Mouse (Mus musculus) embryonic facial prominence, embryonic 11.5 days (tissue): ENCODE measurements around the gene Fam19a4. TPM values are rescaled to one million over a fixed set of nuclear protein-coding genes. Genes with fewer than 3 reads are reported as not detected.

ENCODE experiments used
- ATAC-seq: fragments of 200-750 bp; cut with Nextera tagmentation; replicated peaks from 2 replicates; pipeline ENCODE4 v1.8.0; 2017; ENCODE audit warnings: low read depth; ENCODE audit not compliant: insufficient number of reproducible peaks, low FRiP score, low TSS enrichment
- DNase-seq: peaks from one replicate; pipeline ENCODE4 v3.0.0-alpha.2; 2015; ENCODE audit warnings: low spot score
- H3K27ac ChIP-seq: fragments of 300-500 bp; sonication (generic); replicated peaks from 2 replicates; pipeline ENCODE4 v1.5.1; 2014; ENCODE audit warnings: mild to moderate bottlenecking, low read depth, low read length, control low read depth
- H3K27me3 ChIP-seq: fragments of 300-500 bp; sonication (generic); 2 replicates; pipeline ENCODE4 v1.6.1; 2014; ENCODE audit warnings: mild to moderate bottlenecking, low read length, moderate library complexity, mixed read lengths; ENCODE audit not compliant: control insufficient read depth, insufficient read depth
- H3K36me3 ChIP-seq: fragments of 300-500 bp; sonication (generic); replicated peaks from 2 replicates; pipeline ENCODE4 v1.6.1; 2014; ENCODE audit warnings: low read depth, mild to moderate bottlenecking, low read length, moderate library complexity, mixed read lengths; ENCODE audit not compliant: control insufficient read depth, insufficient read depth
- H3K4me1 ChIP-seq: fragments of 300-500 bp; sonication (generic); 2 replicates; pipeline ENCODE4 v1.6.1; 2014; ENCODE audit warnings: low read length, mixed read lengths; ENCODE audit not compliant: control insufficient read depth, insufficient read depth
- H3K4me2 ChIP-seq: fragments of 300-500 bp; sonication (generic); 2 replicates; pipeline ENCODE4 v1.6.1; 2014; ENCODE audit warnings: low read depth, mild to moderate bottlenecking, control low read depth, low read length, moderate library complexity
- H3K4me3 ChIP-seq: fragments of 300-500 bp; sonication (generic); 2 replicates; pipeline ENCODE4 v1.5.1; 2014; ENCODE audit warnings: low read depth, low read length, control low read depth
- H3K9ac ChIP-seq: fragments of 300-500 bp; sonication (generic); replicated peaks from 2 replicates; pipeline ENCODE4 v1.6.1; 2014; ENCODE audit warnings: mild to moderate bottlenecking, control low read depth, low read length
- H3K9me3 ChIP-seq: fragments of 300-500 bp; sonication (generic); replicated peaks from 2 replicates; pipeline ENCODE4 v1.6.1; 2016; ENCODE audit warnings: mild to moderate bottlenecking, low read length, inconsistent platforms, mixed read lengths; ENCODE audit not compliant: control insufficient read depth
- WGBS: fragments of 180-500 bp; shearing (Covaris S2); extraction: QIAGEN DNeasy Blood & Tissue Kit; methylation state at CpG from one replicate; pipeline ENCODE4 v1.1.7; 2014; 5-methylcytosine and 5-hydroxymethylcytosine counted together
- polyA plus RNA-seq: library from polyadenylated mRNA; unstranded; fragments of >200 nt; fragmentation: Nextera tagmentation; extraction: Ambion mirVana; gene quantifications from 2 replicates; pipeline ENCODE4 v1.2.1, GENCODE M21; 2014

The Fam19a4 gene
- polyA plus RNA-seq, 1 experiment from 2014 or later: 1.2 TPM

DNA sequence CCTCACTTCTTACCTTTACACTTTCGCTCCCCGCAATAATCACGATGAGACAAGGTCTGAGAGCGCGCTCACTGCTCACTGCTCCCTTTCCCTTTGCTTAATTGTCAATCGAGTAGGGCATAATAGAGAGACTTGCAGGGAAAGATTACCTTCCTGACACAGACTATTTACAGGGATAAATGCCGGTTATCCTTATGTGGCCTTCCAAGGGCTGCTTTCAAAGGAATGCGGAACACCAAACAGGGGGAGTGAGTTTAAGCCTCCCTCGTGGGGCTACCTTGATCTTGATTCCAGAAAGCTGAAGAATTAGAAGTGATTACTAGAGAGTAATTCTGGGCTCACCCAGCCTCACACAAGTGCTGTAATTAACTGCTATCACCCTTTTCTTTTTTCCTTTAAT is 19.8 kb upstream of the Fam19a4 start:
- ATAC-seq: no peak
- Histone ChIP-seq H3K9me3 (no peaks in the 10 kb centered on the region), H3K4me3 (no peak overlapping the region), H3K36me3 (no peaks in the 10 kb centered on the region), H3K4me1 (no peaks in the 10 kb centered on the region), H3K4me2 (no peak overlapping the region), H3K27ac (no peak overlapping the region), H3K27me3 (no peaks in the 10 kb centered on the region), H3K9ac (no peak overlapping the region)
- no peak for DNase-seq
- 40% methylated on average over 9 of the region's 9 CpGs for WGBS

DNA sequence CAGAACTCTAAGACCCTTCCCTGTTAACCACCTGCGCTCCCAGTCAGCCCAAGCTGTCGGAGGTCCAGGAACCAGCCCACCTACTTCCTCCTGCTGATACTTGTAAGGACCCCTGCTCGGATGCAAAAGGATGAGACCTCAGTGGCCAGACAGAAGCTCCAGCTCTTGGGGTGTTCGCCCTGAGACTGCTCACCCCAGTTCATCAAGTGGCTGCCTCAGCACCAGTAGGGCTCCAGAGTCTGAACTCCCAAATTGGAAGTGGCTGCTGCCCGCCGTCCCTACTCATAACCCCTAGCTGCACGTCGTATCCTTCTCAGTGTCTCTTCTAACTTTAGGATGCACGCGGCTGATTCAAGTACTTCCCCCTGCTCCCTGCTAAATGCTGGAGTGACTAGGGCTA is 614 bp downstream of the Fam19a4 start:
- Histone ChIP-seq H3K4me2 (peak overlapping the region; percentile 73), H3K9me3 (no peaks in the 10 kb centered on the region), H3K36me3 (no peaks in the 10 kb centered on the region), H3K27me3 (peaks cover 14% of the 10 kb centered on the region), H3K9ac (peak overlapping the region; percentile 32; the same call in 1 of the 2 replicates), H3K27ac (no peak overlapping the region), H3K4me1 (no peaks in the 10 kb centered on the region), H3K4me3 (peak overlapping the region; percentile 33)
- DNase-seq: no peak
- ATAC-seq: no peak
- 2% methylated on average over 10 of the region's 10 CpGs for WGBS

DNA sequence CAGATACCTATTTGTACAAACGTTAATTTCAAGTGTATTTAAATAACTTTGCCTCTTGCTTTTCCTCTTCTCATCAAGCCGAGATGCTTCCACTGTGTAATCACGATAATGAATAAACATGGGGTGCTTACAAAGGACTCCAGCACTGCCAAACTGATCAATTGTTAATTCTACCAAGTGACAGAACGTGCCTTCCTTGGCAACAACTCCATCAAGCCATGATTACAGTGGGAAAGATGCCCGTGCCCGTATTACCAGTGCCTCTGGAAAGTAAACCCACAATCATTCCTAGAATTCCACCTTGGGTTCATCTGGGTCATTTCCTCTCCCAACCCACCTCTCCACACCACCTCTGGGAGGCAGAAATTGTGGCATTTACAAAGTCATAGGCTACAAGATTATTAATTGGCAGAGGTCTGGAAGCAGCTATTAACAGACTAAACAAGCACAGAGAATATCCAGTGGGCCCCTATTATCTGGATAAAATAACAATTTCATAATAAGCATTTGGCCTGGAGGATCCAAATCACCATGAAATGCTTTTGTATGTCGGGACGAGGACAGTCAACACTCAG is 7.9 kb downstream of the Fam19a4 start:
- H3K9ac ChIP-seq: no peak overlapping the region
- no peak for ATAC-seq

DNA sequence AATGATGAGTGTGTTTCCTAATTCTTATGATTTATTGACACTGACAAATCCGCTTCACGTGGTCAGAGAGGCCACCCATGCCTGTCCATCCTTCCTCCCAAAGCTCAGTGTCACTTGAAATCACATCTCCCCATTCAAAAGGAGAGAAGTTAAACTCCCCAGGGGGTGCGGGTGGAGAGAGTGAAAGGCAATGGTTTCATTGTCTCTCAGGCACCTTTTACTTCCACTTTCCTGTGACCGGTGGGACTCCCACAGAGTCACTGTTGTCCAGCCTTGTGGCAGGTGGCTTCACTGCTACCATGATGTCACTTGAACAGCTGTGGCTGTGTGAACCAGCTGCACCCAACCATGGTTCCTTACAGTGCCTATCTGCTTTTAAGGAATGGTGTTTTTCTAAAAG is 11.8 kb downstream of the Fam19a4 start:
- WGBS: 29% methylated on average over 4 of the region's 4 CpGs
- Histone ChIP-seq H3K4me3 (no peak overlapping the region), H3K27ac (no peak overlapping the region), H3K36me3 (no peaks in the 10 kb centered on the region), H3K9ac (no peak overlapping the region), H3K4me2 (no peak overlapping the region), H3K27me3 (no peaks in the 10 kb centered on the region), H3K4me1 (no peaks in the 10 kb centered on the region), H3K9me3 (no peaks in the 10 kb centered on the region)
- DNase-seq: no peak
- no peak for ATAC-seq

More for the DNA sequence above, 7.9 kb downstream of the Fam19a4 start:
- Histone ChIP-seq H3K36me3 (no peaks in the 10 kb centered on the region), H3K9me3 (no peaks in the 10 kb centered on the region), H3K4me2 (no peak overlapping the region), H3K4me1 (no peaks in the 10 kb centered on the region), H3K27me3 (no peaks in the 10 kb centered on the region), H3K4me3 (no peak overlapping the region), H3K27ac (no peak overlapping the region)
- DNase-seq: no peak
- WGBS: 80% methylated on average over 8 of the region's 8 CpGs

DNA sequence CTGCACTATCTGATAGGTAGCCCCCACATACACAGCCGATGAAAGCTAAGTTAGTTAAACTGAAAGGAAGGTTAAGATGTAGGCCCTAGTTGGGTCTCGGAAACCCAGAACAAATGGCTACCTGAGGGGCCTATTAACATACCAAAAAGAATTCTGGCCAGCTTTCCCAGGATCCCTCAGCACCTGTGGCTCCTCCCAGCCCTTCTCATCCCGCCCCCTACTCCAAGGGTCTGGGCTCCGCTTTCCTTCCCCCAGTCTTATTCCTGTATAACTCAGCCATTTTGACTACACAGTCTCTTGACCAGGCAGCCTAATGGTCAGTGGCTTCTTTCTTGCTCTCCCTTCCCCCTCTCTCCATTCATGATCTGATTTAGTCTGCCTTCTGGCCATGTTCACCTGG is 13.7 kb downstream of the Fam19a4 start:
- Histone ChIP-seq H3K27me3 (no peaks in the 10 kb centered on the region), H3K4me3 (no peak overlapping the region), H3K4me2 (no peak overlapping the region), H3K9ac (no peak overlapping the region), H3K4me1 (no peaks in the 10 kb centered on the region), H3K9me3 (no peaks in the 10 kb centered on the region), H3K27ac (no peak overlapping the region), H3K36me3 (no peaks in the 10 kb centered on the region)
- ATAC-seq: no peak
- DNase-seq: no peak
- 76% methylated on average over 4 of the region's 4 CpGs for WGBS

DNA sequence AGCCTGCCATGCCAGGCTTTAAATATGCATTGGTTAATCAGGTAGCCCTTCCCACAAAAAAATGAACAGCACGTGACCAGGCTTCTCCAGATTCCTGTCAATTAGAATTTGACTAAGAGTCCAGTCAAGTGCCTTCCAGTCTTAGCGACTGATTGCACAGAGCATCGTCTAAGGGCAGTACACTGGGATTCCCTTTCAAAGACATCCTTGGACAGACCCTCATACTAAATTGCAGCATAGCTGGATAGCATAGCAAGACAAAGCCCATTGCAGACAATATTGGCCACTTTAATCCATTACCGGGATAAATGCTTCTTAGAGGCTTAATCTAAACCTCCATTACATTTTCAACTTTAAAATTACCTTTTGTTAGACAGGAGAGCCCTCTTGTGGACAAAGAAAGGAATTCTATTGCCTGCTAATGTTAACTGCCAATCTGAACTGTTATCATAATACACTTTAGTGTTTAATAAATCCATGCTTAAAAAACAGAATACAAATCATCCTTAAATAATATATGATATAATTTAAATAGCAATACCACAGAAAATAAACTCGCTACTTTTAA is 33.0 kb downstream of the Fam19a4 start:
- Histone ChIP-seq H3K9ac (no peak overlapping the region), H3K4me1 (no peaks in the 10 kb centered on the region), H3K4me2 (no peak overlapping the region), H3K27me3 (no peaks in the 10 kb centered on the region), H3K36me3 (no peaks in the 10 kb centered on the region), H3K27ac (no peak overlapping the region), H3K4me3 (no peak overlapping the region), H3K9me3 (no peaks in the 10 kb centered on the region)
- peak; percentile 72 for DNase-seq
- no peak for ATAC-seq
- 51% methylated on average over 5 of the region's 5 CpGs for WGBS

DNA sequence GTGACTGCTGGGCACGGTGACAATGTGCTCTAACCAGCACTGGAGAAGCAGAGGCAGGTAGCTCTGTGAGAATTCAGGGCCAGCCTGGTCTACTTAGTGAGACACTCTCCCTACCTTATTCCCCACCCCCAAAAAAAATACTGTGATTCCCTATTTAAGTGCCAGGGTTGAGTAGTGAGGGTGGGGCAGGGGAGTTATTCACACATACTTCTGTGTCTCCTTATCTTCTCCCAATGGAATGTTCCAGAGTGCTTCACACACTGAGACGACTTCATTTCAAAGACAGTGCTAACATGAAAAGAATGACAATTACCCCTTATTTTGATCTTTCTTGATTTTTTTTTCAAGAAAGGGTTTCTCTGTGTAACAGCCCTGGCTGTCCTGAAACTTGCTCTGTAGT is 40.9 kb downstream of the Fam19a4 start:
- H3K27ac ChIP-seq: no peak overlapping the region
- ATAC-seq: no peak
- H3K27me3 ChIP-seq: no peaks in the 10 kb centered on the region
- H3K4me2 ChIP-seq: no peak overlapping the region
- H3K9ac ChIP-seq: no peak overlapping the region
- no peak for DNase-seq
- no peaks in the 10 kb centered on the region for H3K36me3 ChIP-seq
- 65% methylated on average over 2 of the region's 2 CpGs for WGBS
- H3K9me3 ChIP-seq: no peaks in the 10 kb centered on the region
- no peaks in the 10 kb centered on the region for H3K4me1 ChIP-seq
- H3K4me3 ChIP-seq: no peak overlapping the region

DNA sequence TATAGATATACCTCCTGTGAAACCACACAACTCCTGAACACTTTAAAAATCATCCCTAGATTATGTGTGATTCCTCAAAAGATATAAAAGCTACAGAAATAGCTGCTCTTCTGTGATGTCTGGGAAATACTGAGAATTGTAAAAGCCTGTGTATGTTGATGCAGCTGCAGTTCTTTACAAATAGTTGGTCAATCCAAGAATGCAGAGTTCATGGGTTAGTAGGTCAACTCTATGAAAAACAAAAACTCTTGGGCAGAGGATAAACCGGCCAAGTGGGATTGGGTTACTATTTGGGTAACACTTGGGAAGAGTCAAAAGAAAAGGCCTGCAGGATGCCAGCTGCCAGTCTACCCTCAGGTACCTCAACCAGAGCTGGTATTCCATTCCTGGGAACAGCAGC is 43.5 kb downstream of the Fam19a4 start:
- no peaks in the 10 kb centered on the region for H3K27me3 ChIP-seq
- no peaks in the 10 kb centered on the region for H3K4me1 ChIP-seq
- H3K9me3 ChIP-seq: no peaks in the 10 kb centered on the region
- H3K27ac ChIP-seq: no peak overlapping the region
- 42% methylated on average over 1 of the region's 1 CpGs for WGBS
- H3K4me2 ChIP-seq: no peak overlapping the region
- ATAC-seq (no peak), DNase-seq (no peak)
- no peak overlapping the region for H3K4me3 ChIP-seq
- H3K36me3 ChIP-seq: no peaks in the 10 kb centered on the region
- H3K9ac ChIP-seq: no peak overlapping the region
